Mouse (Mus musculus) ES-E14 (cell line): ENCODE measurements around the gene Map6. TPM values are rescaled to one million over a fixed set of nuclear protein-coding genes. Genes with fewer than 3 reads are reported as not detected.
A peak's percentile ranks its signal among the peaks of the same experiment; 100 is the strongest.

Experiments
- DNase-seq: peaks from one replicate; pipeline ENCODE4 v3.0.0-alpha.2; 2013; ENCODE audit warnings: low read depth, low spot score
- H3K27ac ChIP-seq: 2 replicates; pipeline ENCODE4 v1.5.1; 2012; ENCODE audit warnings: low read depth, mild to moderate bottlenecking, low read length, moderate library complexity, mixed read lengths; ENCODE audit not compliant: poor library complexity, insufficient read depth, severe bottlenecking
- H3K36me3 ChIP-seq: 2 replicates; pipeline ENCODE4 v1.6.1; 2012; ENCODE audit warnings: mild to moderate bottlenecking, low read length, moderate library complexity, mixed read lengths; ENCODE audit not compliant: control insufficient read depth, poor library complexity, insufficient read depth, severe bottlenecking
- H3K4me1 ChIP-seq, 2 experiments: fragments of 150-350 bp in 1 of 2; sonication (generic) in 1 of 2; 2 replicates each; pipeline ENCODE4 v1.6.1; 2012; ENCODE audit warnings: low read length in 2 of 2, mild to moderate bottlenecking in 1 of 2, mixed read lengths in 1 of 2; ENCODE audit not compliant: control insufficient read depth in 2 of 2, insufficient read depth in 2 of 2, poor library complexity in 1 of 2
- H3K4me3 ChIP-seq, 2 experiments: fragments of 150-350 bp in 1 of 2; sonication (generic) in 1 of 2; 2 replicates each; pipeline ENCODE4 v1.5.1; 2012; ENCODE audit warnings: low read length in 2 of 2, low read depth in 1 of 2, mild to moderate bottlenecking in 1 of 2, mixed read lengths in 1 of 2; ENCODE audit not compliant: insufficient read depth in 1 of 2, poor library complexity in 1 of 2, severe bottlenecking in 1 of 2
- H3K9ac ChIP-seq: 2 replicates; pipeline ENCODE4 v1.6.1; 2012; ENCODE audit warnings: low read depth, mild to moderate bottlenecking, low read length, mixed read lengths; ENCODE audit not compliant: poor library complexity, insufficient read depth, severe bottlenecking
- H3K9me3 ChIP-seq: fragments of 150-350 bp; sonication (generic); 2 replicates; pipeline ENCODE4 v1.6.1; 2012; ENCODE audit warnings: low read depth, mild to moderate bottlenecking, low read length; ENCODE audit not compliant: control insufficient read depth, insufficient read depth
- CHD2 ChIP-seq: IDR thresholded peaks from 2 replicates; pipeline ENCODE4 v1.6.1; 2014; ENCODE audit warnings: mild to moderate bottlenecking, low read depth, low read length, inconsistent platforms
- HCFC1 ChIP-seq: IDR thresholded peaks from 2 replicates; pipeline ENCODE4 v1.6.1; 2012; ENCODE audit warnings: low read length, inconsistent platforms, borderline replicate concordance; ENCODE audit not compliant: insufficient read depth
- MAFK ChIP-seq: IDR thresholded peaks from 2 replicates; pipeline ENCODE4 v1.6.1; 2014; ENCODE audit warnings: mild to moderate bottlenecking, low read depth, low read length, inconsistent platforms; ENCODE audit not compliant: insufficient read depth
- ZC3H11A ChIP-seq: IDR thresholded peaks from 2 replicates; pipeline ENCODE4 v1.6.1; 2012; ENCODE audit warnings: low read depth, mild to moderate bottlenecking, inconsistent platforms, low read length, borderline replicate concordance
- ZNF384 ChIP-seq: IDR thresholded peaks from 2 replicates; pipeline ENCODE4 v1.6.1; 2012; ENCODE audit warnings: low read depth, low read length, inconsistent platforms
- in situ Hi-C, 2 experiments: fragments of 600-800 bp; cut with MboI; formaldehyde crosslinking; loops; one replicate each; pipeline ENCODE4 v1.15.1; 2025; ENCODE audit warnings: low sequenced_read_pairs in 2 of 2, inconsistent platforms in 1 of 2; ENCODE audit not compliant: unreplicated experiment in 2 of 2
- total RNA-seq: library from RNA; depleted of rRNA; stranded (reverse); fragments of 300-350 nt; gene quantifications from 2 replicates; pipeline ENCODE4 v1.2.3, GENCODE M21; 2012

The Map6 gene
- total RNA-seq, 1 experiment, result 13.5 TPM

GRCm38 (mm10) chr7:99343577-99343976 lies 76.3 kb downstream of the Map6 start:
- Histone ChIP-seq H3K4me1 (peaks cover 0 to 2% of the 10 kb centered on the region in 2 experiments; a peak in 1 of 4 replicates), H3K9me3 (no peaks in the 10 kb centered on the region), H3K36me3 (peaks cover 17% of the 10 kb centered on the region), H3K9ac (no peak overlapping the region), H3K27ac (no peak overlapping the region), H3K4me3 (no peak overlapping the region)
- no peak for DNase-seq
- in situ Hi-C loops, result no loop called here
- no peak for TF ChIP-seq ZNF384
- TF ChIP-seq CHD2, result no peak
- TF ChIP-seq MAFK, result no peak
- no peak for TF ChIP-seq HCFC1
- no peak for TF ChIP-seq ZC3H11A

GRCm38 (mm10) chr7:99347268-99347667 lies 80.0 kb downstream of the Map6 start:
- in situ Hi-C loops, result no loop called here
- Histone ChIP-seq H3K4me3 (no peak overlapping the region), H3K27ac (no peak overlapping the region), H3K9ac (no peak overlapping the region), H3K36me3 (peaks cover 23% of the 10 kb centered on the region), H3K4me1 (peaks cover 3 to 13% of the 10 kb centered on the region in 2 experiments; a peak in 3 of 4 replicates), H3K9me3 (no peaks in the 10 kb centered on the region)
- DNase-seq, result no peak
- TF ChIP-seq CHD2, result no peak
- no peak for TF ChIP-seq MAFK
- no peak for TF ChIP-seq HCFC1
- no peak for TF ChIP-seq ZC3H11A
- no peak for TF ChIP-seq ZNF384

DNA sequence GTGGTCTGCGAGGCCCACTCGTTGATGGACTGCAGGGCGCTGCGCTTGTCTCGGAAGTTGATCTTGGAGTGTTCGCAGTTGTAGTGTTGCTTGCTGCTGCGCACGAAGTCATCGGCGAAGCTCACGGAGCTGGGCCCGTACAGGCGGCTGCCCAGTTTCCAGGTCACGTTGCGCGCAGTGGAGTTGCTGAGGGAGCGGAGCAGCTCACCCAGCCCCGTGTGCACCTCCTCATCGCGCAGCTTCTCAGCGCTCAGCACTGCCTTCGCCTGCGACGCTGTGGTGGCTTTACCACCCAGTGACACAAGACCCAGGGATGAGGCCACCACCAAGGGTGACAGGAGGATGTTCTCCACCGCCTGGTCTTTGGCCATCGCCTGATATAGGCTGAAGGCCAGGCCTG lies 81.6 kb downstream of the Map6 start:
- TF ChIP-seq MAFK (no peak), CHD2 (no peak), HCFC1 (no peak), ZNF384 (no peak), ZC3H11A (no peak)
- Histone ChIP-seq H3K4me1 (peaks cover 6 to 25% of the 10 kb centered on the region in 2 experiments), H3K36me3 (peaks cover 23% of the 10 kb centered on the region), H3K9ac (peak overlapping the region; percentile 17; the same call in 1 of the 2 replicates), H3K9me3 (no peaks in the 10 kb centered on the region), H3K27ac (no peak overlapping the region), H3K4me3 (peak overlapping the region; percentile 44 to 45; a peak in 3 of 4 replicates)
- no peak for DNase-seq
- in situ Hi-C loops, result no loop called here

GRCm38 (mm10) chr7:99349782-99350720 lies 82.8 kb downstream of the Map6 start:
- Histone ChIP-seq H3K27ac (no peak overlapping the region), H3K36me3 (peaks cover 23% of the 10 kb centered on the region), H3K9ac (no peak overlapping the region), H3K4me1 (peaks cover 6 to 31% of the 10 kb centered on the region in 2 experiments), H3K4me3 (no peak overlapping the region), H3K9me3 (no peaks in the 10 kb centered on the region)
- in situ Hi-C loops, result no loop called here
- no peak for TF ChIP-seq HCFC1
- 0 out of 2 replicates have a peak, but pooled peaks have one; percentile 55 for TF ChIP-seq ZNF384
- DNase-seq, result no peak
